Mouse (Mus musculus): ENCODE measurements around the gene Nxt2. TPM values are rescaled to one million over a fixed set of nuclear protein-coding genes. Genes with fewer than 3 reads are reported as not detected.
A peak's percentile ranks its signal among the peaks of the same experiment; 100 is the strongest.
"Not testable (repeated sequence)": the region's sequence is repeated elsewhere in the genome, so short reads cannot be mapped to it uniquely, and the experiment has no call there.

The Nxt2 gene
- total RNA-seq (2021), result 1 to 10 TPM; 5.6 to 5.7 TPM
- long read RNA-seq, experiment 1, transcript Nxt2-203 (4 exons, 2,484 nt), result major isoform, 10 of 11 reads
- long read RNA-seq, experiment 1, partial matches to known transcripts, result 0 of 11 reads
- long read RNA-seq, experiment 1, other reads (novel, unspliced or antisense), result 1 of 11 reads
- long read RNA-seq, experiment 2, transcript Nxt2-203 (4 exons, 2,484 nt), result major isoform, 13 of 15 reads
- long read RNA-seq, experiment 2, partial matches to known transcripts, result 0 of 15 reads
- long read RNA-seq, experiment 2, other reads (novel, unspliced or antisense), result 1 of 15 reads

- DNase-seq, result no peak
- intact Hi-C loops (cut with DNase I), result no loop called here
Measured at GRCm38 (mm10) chrX:142226542-142226941, at the start of gene Nxt2. TSS of gene Nxt2 (plus strand) at chrX:142226770.

DNA sequence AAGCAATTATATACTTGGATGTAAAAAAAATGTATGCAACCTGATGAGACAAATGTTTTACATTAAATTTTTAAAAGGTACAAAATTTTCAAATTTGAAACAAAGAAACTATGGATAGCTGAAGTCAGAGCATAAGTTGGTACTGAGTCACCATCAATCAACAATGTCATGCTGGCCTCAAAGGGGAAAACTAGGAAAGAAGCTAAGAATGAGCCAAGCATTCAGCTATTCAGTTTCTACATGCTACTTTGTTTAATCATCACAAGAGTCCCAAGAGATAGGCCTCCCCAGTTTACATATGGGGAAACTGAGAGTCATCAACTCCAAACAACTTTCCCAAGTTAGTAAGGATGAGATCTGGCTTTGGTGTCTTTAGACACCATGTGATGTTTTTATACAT is 49.6 kb upstream of the Nxt2 start:
- DNase-seq, result no peak
- intact Hi-C loops (cut with DNase I), result no loop called here

- intact Hi-C loops (cut with DNase I), result no loop called here
- DNase-seq, result no peak
Measured at GRCm38 (mm10) chrX:142182026-142182425, 44.5 kb upstream of the Nxt2 start.

GRCm38 (mm10) chrX:142189023-142189703 is 37.4 kb upstream of the Nxt2 start:
- peak; percentile 13 to 50 for DNase-seq
- intact Hi-C loops (cut with DNase I), result no loop called here

DNA sequence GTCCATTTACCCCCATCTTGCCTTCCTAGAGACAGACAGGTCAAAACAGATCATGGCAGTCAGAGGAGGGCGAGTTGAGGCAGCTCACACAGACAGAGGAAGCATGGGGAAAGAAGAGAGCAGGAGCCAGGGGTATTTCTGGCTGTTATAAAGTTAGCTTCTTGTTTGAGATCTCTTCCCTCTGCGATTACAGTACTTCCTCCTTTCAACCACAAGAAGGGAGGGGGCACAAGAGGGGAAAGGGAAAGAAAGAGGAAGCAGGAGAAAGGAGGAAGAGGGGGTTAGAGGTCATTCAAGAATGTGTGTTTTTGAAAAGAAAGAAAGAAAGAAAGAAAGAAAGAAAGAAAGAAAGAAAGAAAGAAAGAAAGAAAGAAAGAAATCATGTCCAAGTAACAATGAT is 36.2 kb upstream of the Nxt2 start:
- DNase-seq, result no peak
- intact Hi-C loops (cut with DNase I), result loop anchor here (10.0 kb wide), 1 partner anchor 344 kb away; no protein-coding TSS in a partner anchor

GRCm38 (mm10) chrX:142194420-142194819 is 32.1 kb upstream of the Nxt2 start:
- intact Hi-C loops (cut with DNase I), result loop anchor here (10.0 kb wide), 1 partner anchor 340 kb away; no protein-coding TSS in a partner anchor
- peak in 1 of 2 experiments; percentile 2 for DNase-seq

DNA sequence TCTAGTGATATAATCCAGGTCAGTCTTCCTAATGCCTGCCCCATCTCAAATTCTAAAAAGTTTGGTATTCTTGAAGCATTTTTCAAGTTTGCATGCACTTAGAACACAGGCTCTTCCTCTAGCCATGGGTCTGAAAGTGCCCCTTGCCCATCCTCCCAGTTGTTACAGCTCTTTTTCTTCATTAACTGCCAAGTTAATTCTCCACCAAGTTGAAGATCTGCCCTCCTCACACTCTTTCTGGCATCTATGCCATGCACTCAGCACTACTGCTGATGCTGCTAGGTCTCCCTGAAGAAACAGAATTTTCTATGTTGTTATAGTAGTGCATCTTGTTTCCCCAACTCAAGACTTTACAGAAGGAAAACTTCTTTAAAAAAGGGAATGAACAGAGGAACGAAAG is 31.0 kb upstream of the Nxt2 start:
- no peak for DNase-seq
- intact Hi-C loops (cut with DNase I), result loop anchor here (10.0 kb wide), 1 partner anchor 339 kb away; no protein-coding TSS in a partner anchor

GRCm38 (mm10) chrX:142196831-142197230 is 29.7 kb upstream of the Nxt2 start, which contains the start of gene Gucy2f:
TSS of gene Gucy2f (minus strand) at chrX:142196931.
- intact Hi-C loops (cut with DNase I), result loop anchor here (10.0 kb wide), 1 partner anchor 338 kb away; no protein-coding TSS in a partner anchor
- DNase-seq, result no peak

DNA sequence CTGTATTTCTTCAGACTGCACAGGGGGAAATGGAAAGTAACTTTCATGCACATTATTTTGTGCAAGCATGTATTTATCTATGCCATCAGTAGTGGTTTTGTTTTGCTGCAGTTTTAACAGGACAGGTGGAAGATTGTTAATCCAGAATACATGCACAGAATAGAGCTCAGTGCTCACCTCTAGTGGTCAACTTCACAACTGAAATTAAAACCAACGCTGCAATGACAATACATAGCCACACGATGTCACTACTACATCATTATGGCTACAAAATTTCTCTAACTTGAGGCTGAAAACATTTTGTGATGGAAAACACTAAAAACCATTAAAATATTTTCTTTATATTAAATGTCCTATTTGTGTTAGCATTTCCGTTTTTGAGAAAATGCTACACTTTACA is 26.3 kb upstream of the Nxt2 start:
- DNase-seq, result peak; percentile 2 to 28
- intact Hi-C loops (cut with DNase I), result loop anchor here (1.0 kb wide), 1 partner anchor 114 kb away; no protein-coding TSS in a partner anchor

GRCm38 (mm10) chrX:142227398-142228054 is 956 bp downstream of the Nxt2 start:
- intact Hi-C loops (cut with DNase I), result no loop called here
- peak; percentile 10 to 21 for DNase-seq

- intact Hi-C loops (cut with DNase I), result no loop called here
- peak; percentile 71 to 72 for DNase-seq
Measured at GRCm38 (mm10) chrX:142228055-142228768, 1.6 kb downstream of the Nxt2 start.

DNA sequence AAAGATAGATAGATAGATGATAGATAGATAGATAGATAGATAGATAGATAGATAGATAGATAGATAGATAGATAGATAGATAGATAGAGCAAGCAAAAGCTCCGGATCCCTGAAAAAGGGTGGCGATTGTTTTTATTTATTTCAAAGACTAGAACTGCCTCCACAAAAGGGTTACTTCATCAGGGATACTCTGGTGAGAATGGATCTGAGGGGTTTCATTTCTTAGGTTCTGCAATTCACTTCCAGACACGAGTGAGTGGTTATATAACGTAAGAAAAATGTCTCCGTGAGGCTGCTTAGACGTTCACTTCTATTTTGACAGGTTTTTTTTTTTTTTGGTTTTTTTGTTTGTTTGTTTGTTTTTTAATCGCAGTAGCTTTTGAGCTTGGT is 2.2 kb downstream of the Nxt2 start:
- intact Hi-C loops (cut with DNase I), result no loop called here
- DNase-seq, result no peak

- not testable (repeated sequence) for DNase-seq
- intact Hi-C loops (cut with DNase I), result loop anchor here (10.0 kb wide), 1 partner anchor 79 kb away; no protein-coding TSS in a partner anchor
Measured at GRCm38 (mm10) chrX:142236146-142236545, 9.6 kb downstream of the Nxt2 start.

GRCm38 (mm10) chrX:142237101-142237500 is 10.5 kb downstream of the Nxt2 start:
- intact Hi-C loops (cut with DNase I), result loop anchor here (10.0 kb wide), 1 partner anchor 78 kb away; no protein-coding TSS in a partner anchor
- no peak for DNase-seq

DNA sequence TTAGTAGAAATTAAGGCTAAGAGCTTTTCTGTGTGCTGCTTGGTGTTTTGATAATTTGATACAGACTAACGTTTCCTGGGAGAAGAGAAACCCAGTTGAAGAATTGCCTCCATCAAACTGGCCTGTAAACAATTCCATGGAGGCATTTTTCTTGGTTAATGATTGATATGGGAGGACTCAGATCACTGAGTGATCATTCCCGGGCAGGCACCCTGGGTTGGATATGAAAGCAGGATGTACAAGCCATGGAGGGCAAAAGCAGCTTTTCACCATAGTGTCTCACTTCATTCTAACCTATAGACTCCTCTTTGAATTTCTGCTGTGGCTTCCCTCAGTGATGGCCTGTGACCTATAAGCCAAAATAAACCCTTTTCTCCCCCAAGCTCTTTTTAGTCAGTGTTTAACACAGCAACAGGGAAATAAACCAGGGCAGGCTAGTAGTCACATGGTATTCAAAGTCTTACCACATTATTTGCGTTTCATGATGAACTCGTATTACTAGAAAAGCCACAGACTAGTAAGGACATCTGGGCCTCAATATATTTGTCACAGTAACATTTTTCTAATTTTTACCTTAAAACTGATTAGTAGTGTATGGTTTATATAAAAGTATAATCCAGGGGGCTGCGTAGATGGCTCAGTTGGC is 19.2 kb downstream of the Nxt2 start:
- no peak for DNase-seq
- intact Hi-C loops (cut with DNase I), result no loop called here

DNA sequence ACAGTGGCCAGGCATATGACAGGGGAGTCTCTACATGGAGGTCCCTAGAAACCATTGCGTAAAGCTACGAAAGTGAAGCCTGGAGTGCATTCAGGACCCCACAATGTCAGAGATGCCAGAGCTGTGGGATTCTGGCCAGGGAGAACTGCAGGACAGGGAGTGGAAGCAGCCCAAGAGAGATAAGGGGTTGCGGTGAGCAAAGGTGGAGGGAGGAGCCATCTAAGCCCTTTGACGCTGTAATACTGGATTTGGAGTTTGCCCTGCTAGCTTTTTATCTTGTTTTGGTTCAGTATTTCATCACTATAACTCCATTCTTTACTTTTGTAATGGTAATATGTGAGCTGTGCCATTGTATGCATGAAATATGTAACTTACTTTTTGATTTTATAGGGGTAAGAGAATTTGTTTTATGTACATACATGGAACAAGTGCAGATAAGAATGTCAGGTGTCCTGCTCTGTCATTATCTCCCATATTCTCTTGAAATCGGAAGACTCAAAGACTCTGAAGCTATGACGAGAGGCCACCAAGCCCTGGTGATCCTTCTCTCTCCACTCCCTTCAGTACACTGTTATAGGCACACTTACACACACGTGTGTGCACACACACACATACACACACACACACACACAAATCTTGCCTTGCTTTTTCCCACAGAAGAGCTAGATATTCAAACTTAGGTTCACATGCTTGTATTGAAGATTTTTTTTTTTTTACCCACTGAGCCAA is 23.6 kb downstream of the Nxt2 start:
- DNase-seq, result no peak
- intact Hi-C loops (cut with DNase I), result no loop called here

DNA sequence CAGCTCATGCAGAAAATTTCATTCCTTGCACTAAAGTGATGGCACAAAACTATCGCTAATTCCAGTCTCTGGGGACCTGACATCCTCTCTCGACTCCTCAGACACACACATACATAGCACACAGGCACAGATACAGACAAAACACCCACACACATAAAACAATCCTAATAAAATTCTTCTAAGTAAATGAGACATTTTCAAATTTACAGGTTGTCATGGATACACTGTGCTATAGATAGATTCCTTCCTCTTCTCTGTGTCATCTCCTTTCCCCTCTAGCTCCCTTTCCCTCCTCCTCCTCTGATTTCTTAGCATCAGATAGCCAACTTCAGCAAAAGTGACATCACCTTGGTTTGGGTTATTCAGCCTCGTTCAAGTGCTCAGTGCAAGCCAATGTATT is 49.5 kb downstream of the Nxt2 start:
- no peak for DNase-seq
- intact Hi-C loops (cut with DNase I), result no loop called here

- DNase-seq, result no peak
- intact Hi-C loops (cut with DNase I), result no loop called here
Measured at GRCm38 (mm10) chrX:142276573-142276972, 50.0 kb downstream of the Nxt2 start.

GRCm38 (mm10) chrX:142285905-142286304 is 59.3 kb downstream of the Nxt2 start:
- no peak for DNase-seq
- intact Hi-C loops (cut with DNase I), result no loop called here

All from heart, postnatal 14 days (tissue).